Mouse (Mus musculus) C2C12 (cell line): Measurements from ENCODE around the gene Dram1. TPM values are rescaled to one million over a fixed set of nuclear protein-coding genes. Genes with fewer than 3 reads are reported as not detected.
A peak's percentile ranks its signal among the peaks of the same experiment; 100 is the strongest.

Experiments used
- H3K27me3 ChIP-seq: one replicate; pipeline ENCODE4 v1.6.1; 2011; ENCODE audit not compliant: control insufficient read depth, insufficient read depth, insufficient read length
- H3K36me3 ChIP-seq: one replicate; pipeline ENCODE4 v1.6.1; 2011; ENCODE audit not compliant: control insufficient read depth, insufficient read depth
- H3K4me3 ChIP-seq: one replicate; pipeline ENCODE4 v1.5.1; 2011; ENCODE audit warnings: mild to moderate bottlenecking, control low read depth; ENCODE audit not compliant: poor library complexity, insufficient read depth, severe bottlenecking
- H3K79me2 ChIP-seq: one replicate; pipeline ENCODE4 v1.6.1; 2011; ENCODE audit not compliant: control insufficient read depth, insufficient read depth
- H3K79me3 ChIP-seq: one replicate; pipeline ENCODE4 v1.6.1; 2011; ENCODE audit warnings: low read depth, control low read depth
- H3ac ChIP-seq: one replicate; pipeline ENCODE3; 2011; ENCODE audit warnings: low read depth; ENCODE audit not compliant: control insufficient read depth, insufficient read length
- CEBPB ChIP-seq: IDR thresholded peaks from one replicate; pipeline ENCODE4 v1.6.1; 2011; ENCODE audit warnings: low read depth, mild to moderate bottlenecking, control low read depth, moderate library complexity
- CTCF ChIP-seq: IDR thresholded peaks from one replicate; pipeline ENCODE4 v1.5.1; 2011; ENCODE audit not compliant: control insufficient read depth, insufficient read depth, insufficient read length
- FOSL1 ChIP-seq: IDR thresholded peaks from one replicate; pipeline ENCODE4 v1.8.0; 2011; ENCODE audit warnings: mild to moderate bottlenecking, low read length; ENCODE audit not compliant: poor library complexity, insufficient read depth, severe bottlenecking
- MAX ChIP-seq: IDR thresholded peaks from one replicate; pipeline ENCODE4 v1.6.1; 2011; ENCODE audit warnings: mild to moderate bottlenecking, control low read depth
- MYOD1 ChIP-seq: IDR thresholded peaks from one replicate; pipeline ENCODE4 v1.6.1; 2011; ENCODE audit warnings: low read depth; ENCODE audit not compliant: control insufficient read depth, insufficient read length
- MYOG ChIP-seq: IDR thresholded peaks from one replicate; pipeline ENCODE4 v1.6.1; 2011; ENCODE audit not compliant: control insufficient read depth, insufficient read length; ENCODE audit errors: extremely low read depth
- USF1 ChIP-seq: IDR thresholded peaks from one replicate; pipeline ENCODE4 v1.6.1; 2011; ENCODE audit warnings: low read depth, mild to moderate bottlenecking, control low read depth, moderate library complexity
- polyA plus RNA-seq: library from polyadenylated mRNA; unstranded; fragments of >200 nt; fragmentation: generic; extraction: Trizol; gene quantifications from one replicate; pipeline ENCODE4 v1.2.1, GENCODE M21; 2012; ENCODE audit warnings: missing spikeins

Gene Dram1
- polyA plus RNA-seq, 1 experiment, result 1.7 TPM

GRCm38 (mm10) chr10:88340660-88341059, 38.2 kb downstream of the Dram1 start:
- no peaks in the 10 kb centered on the region for H3K79me3 ChIP-seq
- no peaks in the 10 kb centered on the region for H3K36me3 ChIP-seq
- TF ChIP-seq CTCF, result no peak
- H3K27me3 ChIP-seq, result no peaks in the 10 kb centered on the region
- no peak overlapping the region for H3K4me3 ChIP-seq
- no peaks in the 10 kb centered on the region for H3K79me2 ChIP-seq
- H3ac ChIP-seq, result no peak overlapping the region

- TF ChIP-seq FOSL1, result no peak
- TF ChIP-seq MYOD1, result no peak
- no peaks in the 10 kb centered on the region for H3K36me3 ChIP-seq
- H3ac ChIP-seq, result no peak overlapping the region
- no peaks in the 10 kb centered on the region for H3K27me3 ChIP-seq
- no peaks in the 10 kb centered on the region for H3K79me3 ChIP-seq
- H3K79me2 ChIP-seq, result no peaks in the 10 kb centered on the region
- no peak overlapping the region for H3K4me3 ChIP-seq
These were observed 48.2 kb downstream of the Dram1 start for GRCm38 (mm10) chr10:88330695-88331094.

GRCm38 (mm10) chr10:88328056-88328450, 50.8 kb downstream of the Dram1 start:
- Histone ChIP-seq H3K79me2 (no peaks in the 10 kb centered on the region), H3K27me3 (no peaks in the 10 kb centered on the region), H3ac (no peak overlapping the region), H3K36me3 (no peaks in the 10 kb centered on the region), H3K79me3 (no peaks in the 10 kb centered on the region), H3K4me3 (no peak overlapping the region)
- TF ChIP-seq FOSL1 (no peak), USF1 (no peak), CTCF (no peak), MYOG (no peak), MYOD1 (no peak)

- Histone ChIP-seq H3K36me3 (no peaks in the 10 kb centered on the region), H3K79me3 (no peaks in the 10 kb centered on the region), H3K79me2 (no peaks in the 10 kb centered on the region), H3K4me3 (no peak overlapping the region), H3ac (no peak overlapping the region), H3K27me3 (no peaks in the 10 kb centered on the region)
- TF ChIP-seq CTCF (peak; percentile 69), FOSL1 (no peak), MYOD1 (no peak)
These were observed 51.5 kb downstream of the Dram1 start for GRCm38 (mm10) chr10:88327160-88328055.

- Histone ChIP-seq H3K36me3 (no peaks in the 10 kb centered on the region), H3ac (no peak overlapping the region), H3K79me3 (no peaks in the 10 kb centered on the region), H3K4me3 (no peak overlapping the region), H3K27me3 (no peaks in the 10 kb centered on the region), H3K79me2 (no peaks in the 10 kb centered on the region)
- TF ChIP-seq CTCF, result no peak
- peak; percentile 85 for TF ChIP-seq USF1
- TF ChIP-seq CEBPB, result no peak
- TF ChIP-seq MYOD1, result no peak
- no peak for TF ChIP-seq FOSL1
- TF ChIP-seq MAX, result no peak
- no peak for TF ChIP-seq MYOG
These were observed 57.1 kb downstream of the Dram1 start for GRCm38 (mm10) chr10:88321739-88322138.

GRCm38 (mm10) chr10:88320714-88321416, 58.0 kb downstream of the Dram1 start:
- Histone ChIP-seq H3K79me3 (no peaks in the 10 kb centered on the region), H3ac (no peak overlapping the region), H3K36me3 (no peaks in the 10 kb centered on the region), H3K27me3 (no peaks in the 10 kb centered on the region), H3K79me2 (no peaks in the 10 kb centered on the region), H3K4me3 (no peak overlapping the region)
- peak; percentile 72 for TF ChIP-seq CEBPB
- no peak for TF ChIP-seq FOSL1
